Mouse (Mus musculus): ENCODE measurements around the gene Nsmce4a.

- TF ChIP-seq CTCF (IDR thresholded peaks at IDR 0.05; ENCODE audit: low read depth, low read length) (no peak), POLR2A (IDR thresholded peaks at IDR 0.05; ENCODE audit: extremely low read depth, insufficient read depth, low read length) (no peak)
These were observed 5.7 kb upstream of the Nsmce4a start for GRCm38 (mm10) chr7:130578607-130579006.

Data from liver, adult 2 months (tissue).